Mouse (Mus musculus): ENCODE data around the gene Lrrc72. TPM values are rescaled to one million over a fixed set of nuclear protein-coding genes. Genes with fewer than 3 reads are reported as not detected.

Lrrc72 gene
- polyA plus RNA-seq, 1 experiment from 2014 or later: not detected

- H3K4me2 ChIP-seq (replicated peaks; ENCODE audit: low read depth, low read length): no peak overlapping the region
- no peak overlapping the region for H3K9ac ChIP-seq (ENCODE audit: low read depth, low read length)
- no peaks in the 10 kb centered on the region for H3K4me1 ChIP-seq (replicated peaks; ENCODE audit: control insufficient read depth, insufficient read depth, low read length)
- 71% methylated on average over 1 of the region's 1 CpGs for WGBS
- no peak for ATAC-seq (ENCODE audit: low FRiP score)
- DNase-seq (ENCODE audit: low spot score): no peak
- no peak overlapping the region for H3K27ac ChIP-seq (ENCODE audit: low read depth, low read length)
- H3K9me3 ChIP-seq (ENCODE audit: control insufficient read depth, low read length): no peaks in the 10 kb centered on the region
- no peaks in the 10 kb centered on the region for H3K36me3 ChIP-seq (ENCODE audit: control insufficient read depth, insufficient read depth, low read length)
- H3K27me3 ChIP-seq (ENCODE audit: control insufficient read depth, insufficient read depth, low read length): no peaks in the 10 kb centered on the region
- no peak overlapping the region for H3K4me3 ChIP-seq (ENCODE audit: low read depth, low read length)
Observed at GRCm38 (mm10) chr12:36165299-36165698, 87.9 kb downstream of the Lrrc72 start.

GRCm38 (mm10) chr12:36164126-36164791 lies 88.9 kb downstream of the Lrrc72 start:
- H3K36me3 ChIP-seq (ENCODE audit: control insufficient read depth, insufficient read depth, low read length): no peaks in the 10 kb centered on the region
- H3K27ac ChIP-seq (ENCODE audit: low read depth, low read length): no peak overlapping the region
- no peak overlapping the region for H3K4me3 ChIP-seq (ENCODE audit: low read depth, low read length)
- ATAC-seq (ENCODE audit: low FRiP score): no peak
- H3K9ac ChIP-seq (ENCODE audit: low read depth, low read length): no peak overlapping the region
- H3K4me2 ChIP-seq (replicated peaks; ENCODE audit: low read depth, low read length): no peak overlapping the region
- H3K9me3 ChIP-seq (ENCODE audit: control insufficient read depth, low read length): no peaks in the 10 kb centered on the region
- DNase-seq (ENCODE audit: low spot score): no peak
- H3K27me3 ChIP-seq (ENCODE audit: control insufficient read depth, insufficient read depth, low read length): no peaks in the 10 kb centered on the region
- WGBS: 85% methylated on average over 7 of the region's 7 CpGs
- H3K4me1 ChIP-seq (replicated peaks; ENCODE audit: control insufficient read depth, insufficient read depth, low read length): no peaks in the 10 kb centered on the region

Other genes with a start within 250 kb of the Lrrc72 start
- gene Tspan13, start 210.9 kb downstream of the Lrrc72 start, polyA plus RNA-seq (2014; fragmentation: Nextera tagmentation; extraction: Ambion mirVana): 207 and 229 TPM in 2 replicates
- 32.0 and 34.0 TPM in 2 replicates for gene Ankmy2, start 96.3 kb downstream of the Lrrc72 start, polyA plus RNA-seq (2014; fragmentation: Nextera tagmentation; extraction: Ambion mirVana)
- 325 and 331 TPM in 2 replicates for gene Bzw2, start 95.3 kb downstream of the Lrrc72 start, polyA plus RNA-seq (2014; fragmentation: Nextera tagmentation; extraction: Ambion mirVana)
- 17.8 and 27.2 TPM in 2 replicates for gene Sostdc1, start 60.7 kb upstream of the Lrrc72 start, polyA plus RNA-seq (2014; fragmentation: Nextera tagmentation; extraction: Ambion mirVana)
- gene Ispd, start 128.1 kb upstream of the Lrrc72 start, polyA plus RNA-seq (2014; fragmentation: Nextera tagmentation; extraction: Ambion mirVana): 12.1 and 12.9 TPM in 2 replicates
- gene D630036H23Rik, start 128.8 kb upstream of the Lrrc72 start, polyA plus RNA-seq (2014; fragmentation: Nextera tagmentation; extraction: Ambion mirVana): 0.81 and 1.8 TPM in 2 replicates

Measured in hindbrain, embryonic 11.5 days (tissue).